Mouse (Mus musculus) limb, embryonic 15.5 days (tissue): ENCODE measurements around the gene Olfr1509. TPM values are rescaled to one million over a fixed set of nuclear protein-coding genes. Genes with fewer than 3 reads are reported as not detected.
"Not testable (repeated sequence)": the region's sequence is repeated elsewhere in the genome, so short reads cannot be mapped to it uniquely, and the experiment has no call there.

ENCODE experiments used
- ATAC-seq: fragments of 200-750 bp; cut with Nextera tagmentation; 2 replicates; pipeline ENCODE4 v1.8.0; 2017; ENCODE audit warnings: low read depth, moderate TSS enrichment; ENCODE audit not compliant: insufficient number of reproducible peaks, low FRiP score, low TSS enrichment
- H3K27ac ChIP-seq: fragments of 300-500 bp; sonication (generic); 2 replicates; pipeline ENCODE4 v1.5.1; 2015; ENCODE audit warnings: moderate library complexity, mild to moderate bottlenecking, inconsistent platforms
- H3K27me3 ChIP-seq: fragments of 300-500 bp; sonication (generic); 2 replicates; pipeline ENCODE4 v1.6.1; 2015; ENCODE audit warnings: inconsistent platforms
- H3K36me3 ChIP-seq: fragments of 300-500 bp; sonication (generic); 2 replicates; pipeline ENCODE4 v1.6.1; 2015; ENCODE audit warnings: inconsistent platforms
- H3K4me1 ChIP-seq: fragments of 300-500 bp; sonication (generic); 2 replicates; pipeline ENCODE4 v1.6.1; 2015; ENCODE audit warnings: inconsistent platforms
- H3K4me2 ChIP-seq: fragments of 300-500 bp; sonication (generic); 2 replicates; pipeline ENCODE4 v1.6.1; 2015; ENCODE audit warnings: mild to moderate bottlenecking, inconsistent platforms
- H3K4me3 ChIP-seq: fragments of 300-500 bp; sonication (generic); 2 replicates; pipeline ENCODE4 v1.5.1; 2015; ENCODE audit warnings: mild to moderate bottlenecking, inconsistent platforms
- H3K9ac ChIP-seq: fragments of 300-500 bp; sonication (generic); 2 replicates; pipeline ENCODE4 v1.6.1; 2015; ENCODE audit warnings: inconsistent platforms
- H3K9me3 ChIP-seq: fragments of 300-500 bp; sonication (generic); 2 replicates; pipeline ENCODE4 v1.6.1; 2016; ENCODE audit warnings: inconsistent platforms
- WGBS: fragments of 180-500 bp; shearing (Covaris S2); methylation state at CpG from one replicate; pipeline ENCODE4 v1.1.7; 2015; 5-methylcytosine and 5-hydroxymethylcytosine counted together
- polyA plus RNA-seq: library from polyadenylated mRNA; unstranded; fragments of >200 nt; fragmentation: Nextera tagmentation; extraction: Ambion mirVana; gene quantifications from 2 replicates; pipeline ENCODE4 v1.2.1, GENCODE M21; 2015

Olfr1509 gene
- not detected in 2 replicates for polyA plus RNA-seq

DNA sequence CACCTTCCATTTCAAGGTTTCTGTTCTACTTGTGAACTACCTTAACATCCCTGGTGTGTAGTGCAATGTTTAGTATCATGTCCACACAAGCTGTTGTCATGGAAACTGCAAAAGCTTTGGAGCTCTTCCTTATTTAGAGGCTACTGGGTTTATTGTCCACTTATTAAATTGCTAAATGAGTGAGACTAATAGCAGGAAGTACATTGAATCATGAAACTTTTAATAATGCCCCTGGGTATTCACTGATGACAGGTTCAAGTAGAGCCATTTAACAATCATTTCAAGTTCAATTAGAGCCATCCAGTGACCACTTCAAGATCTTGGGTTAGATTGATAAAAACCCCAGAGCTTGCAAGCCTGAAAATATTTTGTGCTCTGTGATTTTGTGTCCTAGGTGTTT is at the start of gene Olfr1509:
TSS of gene Olfr1509 (plus strand) at position 301 of the 400 bp plus-strand sequence.
- H3K9ac ChIP-seq = no peak within 1 kb of the TSS
- H3K36me3 ChIP-seq = no peaks in the 10 kb centered on the region
- H3K9me3 ChIP-seq = no peaks in the 10 kb centered on the region
- ATAC-seq = no peak
- no peaks in the 10 kb centered on the region for H3K27me3 ChIP-seq
- no peaks in the 10 kb centered on the region for H3K4me1 ChIP-seq
- H3K4me3 ChIP-seq = no peak within 1 kb of the TSS
- no peak within 1 kb of the TSS for H3K4me2 ChIP-seq
- no peak within 1 kb of the TSS for H3K27ac ChIP-seq

GRCm38 (mm10) chr14:52397279-52397678 is 45.5 kb upstream of the Olfr1509 start, which contains the start of gene Olfr1511:
Olfr1511 (minus strand) TSS chr14:52397379.
- no peak for ATAC-seq
- H3K36me3 ChIP-seq = no peaks in the 10 kb centered on the region
- H3K9me3 ChIP-seq = no peaks in the 10 kb centered on the region
- no peak within 1 kb of the TSS for H3K4me3 ChIP-seq
- 77% methylated on average over 4 of the region's 4 CpGs for WGBS
- H3K4me1 ChIP-seq = no peaks in the 10 kb centered on the region
- H3K9ac ChIP-seq = no peak within 1 kb of the TSS
- no peak within 1 kb of the TSS for H3K27ac ChIP-seq
- no peak within 1 kb of the TSS for H3K4me2 ChIP-seq
- no peaks in the 10 kb centered on the region for H3K27me3 ChIP-seq

DNA sequence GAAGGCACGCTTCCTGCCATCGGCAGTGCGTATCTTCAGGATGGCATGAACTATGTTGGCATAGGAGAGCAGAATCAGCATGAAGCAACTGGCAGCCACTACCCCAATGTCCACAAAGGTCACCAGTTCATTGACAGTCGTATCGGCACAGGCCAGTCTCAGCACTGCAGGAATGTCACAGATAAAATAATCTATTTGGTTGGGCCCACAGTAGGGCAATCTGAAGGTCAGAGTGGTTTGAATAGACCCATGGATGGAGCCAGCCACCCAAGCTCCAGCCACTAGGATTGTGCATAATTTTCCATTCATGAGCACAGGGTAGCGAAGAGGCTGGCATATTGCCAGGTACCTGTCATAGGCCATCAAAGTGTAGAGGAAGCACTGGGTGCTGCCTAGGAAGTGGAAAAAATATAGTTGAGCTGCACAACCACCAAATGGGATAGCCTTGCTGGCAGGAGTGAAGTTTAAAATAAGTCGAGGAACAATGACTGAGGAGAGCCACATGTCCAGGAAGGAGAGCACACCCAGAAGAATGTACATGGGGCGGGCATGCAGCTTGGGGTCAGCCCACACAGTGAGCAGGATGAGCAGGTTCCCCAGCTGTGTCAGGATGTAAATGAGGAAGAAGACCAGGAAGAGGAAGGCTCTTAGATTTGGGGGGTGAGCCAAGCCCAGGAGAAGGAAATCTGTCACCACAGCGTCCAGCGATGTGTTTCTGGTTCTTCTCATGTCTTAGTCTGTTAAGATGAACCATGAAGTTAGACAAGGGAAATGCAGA is 32.5 kb upstream of the Olfr1509 start:
- H3K27me3 ChIP-seq, H3K9ac ChIP-seq, H3K4me2 ChIP-seq, H3K36me3 ChIP-seq, H3K4me1 ChIP-seq, ATAC-seq, H3K9me3 ChIP-seq, H3K4me3 ChIP-seq, H3K27ac ChIP-seq: not testable (repeated sequence)
- 84% methylated on average over 8 of the region's 10 CpGs for WGBS

DNA sequence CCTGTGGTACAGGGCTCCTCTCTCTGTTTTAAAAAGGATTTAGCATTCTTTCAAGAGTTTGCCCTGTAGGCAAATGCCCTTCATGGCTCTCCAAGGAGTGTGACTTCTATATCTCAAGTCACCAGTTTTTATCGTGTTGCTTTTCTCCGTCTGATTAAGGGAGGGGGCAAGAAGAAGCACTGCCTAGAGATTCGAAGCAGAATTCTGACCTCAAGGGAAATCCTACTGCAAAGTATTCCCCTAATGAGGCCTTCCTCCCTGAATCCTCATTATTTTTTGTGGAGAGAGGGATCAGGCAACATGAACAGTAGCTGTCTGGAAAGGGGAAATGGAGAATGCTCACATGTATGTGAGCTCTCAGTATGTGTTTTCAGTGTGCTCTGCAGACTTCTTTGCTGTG is 28.5 kb upstream of the Olfr1509 start, which contains the start of gene Olfr1510:
TSS of gene Olfr1510 (minus strand) at position 101 of the 400 bp plus-strand sequence.
- no peaks in the 10 kb centered on the region for H3K27me3 ChIP-seq
- no peak within 1 kb of the TSS for H3K9ac ChIP-seq
- H3K4me2 ChIP-seq = no peak within 1 kb of the TSS
- no peaks in the 10 kb centered on the region for H3K4me1 ChIP-seq
- WGBS = 69% methylated on average over 3 of the region's 3 CpGs
- no peaks in the 10 kb centered on the region for H3K9me3 ChIP-seq
- no peak within 1 kb of the TSS for H3K27ac ChIP-seq
- H3K36me3 ChIP-seq = no peaks in the 10 kb centered on the region
- ATAC-seq = no peak
- no peak within 1 kb of the TSS for H3K4me3 ChIP-seq

DNA sequence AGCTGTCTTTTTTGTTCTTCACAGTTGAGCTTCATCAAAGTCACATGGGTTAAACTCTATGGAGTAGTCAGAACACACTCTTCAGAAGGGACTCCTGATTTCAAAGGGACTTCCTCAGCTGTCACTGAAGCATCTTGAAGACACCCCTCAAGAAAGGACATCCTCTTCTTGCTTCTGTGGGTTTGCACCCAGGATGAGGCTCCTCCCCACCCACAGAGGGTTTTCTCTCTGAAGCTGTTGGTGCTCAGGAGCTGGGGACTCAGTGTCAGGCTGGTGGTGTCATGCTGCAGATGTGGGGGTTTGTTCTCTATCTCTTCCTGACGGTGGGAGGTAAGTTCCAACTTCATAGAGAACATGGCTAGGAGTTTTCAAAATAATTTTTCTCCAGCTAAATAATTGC is 15.1 kb upstream of the Olfr1509 start:
- ATAC-seq = no peak
- Histone ChIP-seq H3K4me2 (no peak overlapping the region), H3K4me3 (no peak overlapping the region), H3K4me1 (no peaks in the 10 kb centered on the region), H3K9ac (no peak overlapping the region), H3K27ac (no peak overlapping the region), H3K9me3 (no peaks in the 10 kb centered on the region), H3K27me3 (no peaks in the 10 kb centered on the region), H3K36me3 (no peaks in the 10 kb centered on the region)
- 96% methylated on average over 1 of the region's 1 CpGs for WGBS

GRCm38 (mm10) chr14:52451138-52451537 is 8.3 kb downstream of the Olfr1509 start:
- no peaks in the 10 kb centered on the region for H3K36me3 ChIP-seq
- no peak overlapping the region for H3K4me2 ChIP-seq
- WGBS = 81% methylated on average over 8 of the region's 8 CpGs
- no peak overlapping the region for H3K27ac ChIP-seq
- ATAC-seq = no peak
- H3K4me3 ChIP-seq = no peak overlapping the region
- H3K4me1 ChIP-seq = no peaks in the 10 kb centered on the region
- H3K9me3 ChIP-seq = no peaks in the 10 kb centered on the region
- no peaks in the 10 kb centered on the region for H3K27me3 ChIP-seq
- H3K9ac ChIP-seq = no peak overlapping the region

- Histone ChIP-seq H3K4me1 (no peaks in the 10 kb centered on the region), H3K4me2 (no peak overlapping the region), H3K9me3 (no peaks in the 10 kb centered on the region), H3K9ac (no peak overlapping the region), H3K27me3 (no peaks in the 10 kb centered on the region), H3K4me3 (no peak overlapping the region), H3K36me3 (no peaks in the 10 kb centered on the region), H3K27ac (no peak overlapping the region)
- no peak for ATAC-seq
These were observed 19.1 kb downstream of the Olfr1509 start for GRCm38 (mm10) chr14:52461928-52462327.

DNA sequence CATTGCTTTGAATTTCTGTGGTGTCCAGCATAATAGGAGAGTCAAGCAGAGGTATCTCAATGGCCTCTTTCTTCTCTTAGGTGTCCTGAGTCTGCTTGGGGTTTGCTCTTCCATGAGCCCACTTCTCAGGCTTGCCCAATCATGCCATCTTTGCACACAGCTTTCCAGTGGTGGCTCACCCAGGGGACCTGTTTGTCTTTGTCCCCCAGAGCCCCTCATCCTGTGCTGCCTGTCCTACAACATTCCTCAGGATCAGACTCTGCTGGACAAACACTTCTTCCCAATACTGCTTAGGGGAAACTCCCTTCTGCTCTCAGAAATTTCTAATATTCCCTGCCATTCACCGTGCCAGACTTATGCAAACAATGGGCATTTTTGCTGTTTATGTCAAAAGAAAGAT is 22.9 kb downstream of the Olfr1509 start:
- ATAC-seq = no peak
- no peaks in the 10 kb centered on the region for H3K9me3 ChIP-seq
- no peak overlapping the region for H3K27ac ChIP-seq
- no peak overlapping the region for H3K4me3 ChIP-seq
- 84% methylated on average over 1 of the region's 1 CpGs for WGBS
- no peaks in the 10 kb centered on the region for H3K36me3 ChIP-seq
- no peak overlapping the region for H3K9ac ChIP-seq
- H3K4me1 ChIP-seq = no peaks in the 10 kb centered on the region
- no peaks in the 10 kb centered on the region for H3K27me3 ChIP-seq
- no peak overlapping the region for H3K4me2 ChIP-seq

DNA sequence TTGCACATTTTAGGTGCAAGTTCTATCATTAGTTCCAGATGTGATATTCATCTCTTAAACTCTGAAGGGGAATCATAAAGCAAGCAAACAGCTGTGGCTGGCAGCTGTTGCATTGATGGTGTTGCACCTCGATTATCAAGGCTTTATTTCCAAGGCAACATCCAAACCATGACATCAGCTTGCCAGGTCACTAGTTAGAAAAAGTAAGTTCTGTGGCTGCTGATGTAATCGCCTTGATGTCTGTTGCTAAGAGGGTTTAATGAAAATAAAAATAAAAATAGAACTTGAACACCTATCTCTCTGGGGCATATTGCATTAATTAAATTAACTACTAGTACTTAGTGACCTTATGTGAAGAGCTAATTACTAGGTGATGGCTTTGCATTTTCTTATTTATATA is 24.6 kb downstream of the Olfr1509 start, which contains the start of gene Olfr1508:
TSS of gene Olfr1508 (minus strand) at position 101 of the 400 bp plus-strand sequence.
- Histone ChIP-seq H3K4me2 (no peak within 1 kb of the TSS), H3K9ac (no peak within 1 kb of the TSS), H3K27ac (no peak within 1 kb of the TSS), H3K36me3 (no peaks in the 10 kb centered on the region), H3K27me3 (no peaks in the 10 kb centered on the region), H3K4me1 (no peaks in the 10 kb centered on the region), H3K9me3 (no peaks in the 10 kb centered on the region), H3K4me3 (no peak within 1 kb of the TSS)
- 37% methylated on average over 2 of the region's 2 CpGs for WGBS
- no peak for ATAC-seq

DNA sequence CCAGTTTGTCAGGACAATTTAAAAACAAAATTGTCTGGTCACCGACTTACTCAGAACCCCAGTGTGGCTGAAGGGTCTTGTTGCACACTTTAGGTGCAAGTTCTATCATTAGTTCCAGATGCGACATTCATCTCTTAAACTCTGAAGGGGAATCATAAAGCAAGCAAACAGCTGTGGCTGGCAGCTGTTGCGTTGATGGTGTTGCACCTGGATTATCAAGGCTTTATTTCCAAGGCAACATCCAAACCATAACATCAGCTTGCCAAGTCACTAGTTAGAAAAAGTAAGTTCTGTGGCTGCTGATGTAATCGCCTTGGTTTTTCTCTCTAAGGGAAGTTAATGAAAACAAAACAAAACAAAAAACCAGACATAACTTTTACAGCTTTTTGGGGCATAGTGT is 52.7 kb downstream of the Olfr1509 start, which contains the start of gene Olfr1507:
TSS of gene Olfr1507 (minus strand) at position 234 of the 400 bp plus-strand sequence.
- H3K36me3 ChIP-seq = no peaks in the 10 kb centered on the region
- WGBS = 55% methylated on average over 4 of the region's 4 CpGs
- H3K4me1 ChIP-seq = no peaks in the 10 kb centered on the region
- no peak for ATAC-seq
- H3K9me3 ChIP-seq = no peaks in the 10 kb centered on the region
- H3K27ac ChIP-seq = no peak within 1 kb of the TSS
- no peaks in the 10 kb centered on the region for H3K27me3 ChIP-seq
- H3K4me3 ChIP-seq = no peak within 1 kb of the TSS
- H3K9ac ChIP-seq = no peak within 1 kb of the TSS
- no peak within 1 kb of the TSS for H3K4me2 ChIP-seq
